Mouse (Mus musculus): ENCODE measurements around the gene Mctp1. TPM values are rescaled to one million over a fixed set of nuclear protein-coding genes. Genes with fewer than 3 reads are reported as not detected.
"Not testable (repeated sequence)": the region's sequence is repeated elsewhere in the genome, so short reads cannot be mapped to it uniquely, and the experiment has no call there.

The Mctp1 gene
- polyA plus RNA-seq, 1 experiment from 2014 or later: 5.9 TPM

- no peak overlapping the region for H3K9ac ChIP-seq (replicated peaks; ENCODE audit: low read depth, low read length)
- no peaks in the 10 kb centered on the region for H3K27me3 ChIP-seq (replicated peaks; ENCODE audit: control insufficient read depth, insufficient read depth, low read length)
- no peaks in the 10 kb centered on the region for H3K9me3 ChIP-seq (ENCODE audit: control insufficient read depth, low read length)
- H3K4me3 ChIP-seq (replicated peaks; ENCODE audit: low read length): no peak overlapping the region
- H3K27ac ChIP-seq (ENCODE audit: low read length): no peak overlapping the region
- no peak overlapping the region for H3K4me2 ChIP-seq (ENCODE audit: low read length)
- no peak for ATAC-seq
- H3K36me3 ChIP-seq (ENCODE audit: control insufficient read depth, insufficient read depth): no peaks in the 10 kb centered on the region
- WGBS: 50% methylated on average over 5 of the region's 5 CpGs
- H3K4me1 ChIP-seq (replicated peaks; ENCODE audit: control insufficient read depth, insufficient read depth, low read length): no peaks in the 10 kb centered on the region
Observed at GRCm38 (mm10) chr13:76579414-76579813, 195.1 kb downstream of the Mctp1 start.

GRCm38 (mm10) chr13:76585447-76585846 lies 201.1 kb downstream of the Mctp1 start:
- no peaks in the 10 kb centered on the region for H3K9me3 ChIP-seq (ENCODE audit: control insufficient read depth, low read length)
- H3K4me2 ChIP-seq (ENCODE audit: low read length): no peak overlapping the region
- WGBS: 72% methylated on average over 3 of the region's 3 CpGs
- no peak overlapping the region for H3K4me3 ChIP-seq (replicated peaks; ENCODE audit: low read length)
- no peak for ATAC-seq
- no peaks in the 10 kb centered on the region for H3K27me3 ChIP-seq (replicated peaks; ENCODE audit: control insufficient read depth, insufficient read depth, low read length)
- no peak overlapping the region for H3K9ac ChIP-seq (replicated peaks; ENCODE audit: low read depth, low read length)
- no peaks in the 10 kb centered on the region for H3K36me3 ChIP-seq (ENCODE audit: control insufficient read depth, insufficient read depth)
- no peak overlapping the region for H3K27ac ChIP-seq (ENCODE audit: low read length)
- H3K4me1 ChIP-seq (replicated peaks; ENCODE audit: control insufficient read depth, insufficient read depth, low read length): no peaks in the 10 kb centered on the region

GRCm38 (mm10) chr13:76590709-76591108 lies 206.4 kb downstream of the Mctp1 start:
- not testable (repeated sequence) for H3K4me3 ChIP-seq (replicated peaks; ENCODE audit: low read length); H3K27ac ChIP-seq (ENCODE audit: low read length); H3K4me1 ChIP-seq (replicated peaks; ENCODE audit: control insufficient read depth, insufficient read depth, low read length); H3K9ac ChIP-seq (replicated peaks; ENCODE audit: low read depth, low read length); H3K4me2 ChIP-seq (ENCODE audit: low read length); ATAC-seq; H3K9me3 ChIP-seq (ENCODE audit: control insufficient read depth, low read length); H3K27me3 ChIP-seq (replicated peaks; ENCODE audit: control insufficient read depth, insufficient read depth, low read length); H3K36me3 ChIP-seq (ENCODE audit: control insufficient read depth, insufficient read depth)
- WGBS: 89% methylated on average over 11 of the region's 11 CpGs

- ATAC-seq: no peak
- H3K4me1 ChIP-seq (replicated peaks; ENCODE audit: control insufficient read depth, insufficient read depth, low read length): no peaks in the 10 kb centered on the region
- H3K27me3 ChIP-seq (replicated peaks; ENCODE audit: control insufficient read depth, insufficient read depth, low read length): no peaks in the 10 kb centered on the region
- no peaks in the 10 kb centered on the region for H3K36me3 ChIP-seq (ENCODE audit: control insufficient read depth, insufficient read depth)
- no peak overlapping the region for H3K4me3 ChIP-seq (replicated peaks; ENCODE audit: low read length)
- H3K9me3 ChIP-seq (ENCODE audit: control insufficient read depth, low read length): no peaks in the 10 kb centered on the region
- no peak overlapping the region for H3K4me2 ChIP-seq (ENCODE audit: low read length)
- H3K27ac ChIP-seq (ENCODE audit: low read length): no peak overlapping the region
- H3K9ac ChIP-seq (replicated peaks; ENCODE audit: low read depth, low read length): no peak overlapping the region
Observed at GRCm38 (mm10) chr13:76591189-76591588, 206.9 kb downstream of the Mctp1 start.

- no peaks in the 10 kb centered on the region for H3K27me3 ChIP-seq (replicated peaks; ENCODE audit: control insufficient read depth, insufficient read depth, low read length)
- H3K4me1 ChIP-seq (replicated peaks; ENCODE audit: control insufficient read depth, insufficient read depth, low read length): no peaks in the 10 kb centered on the region
- H3K27ac ChIP-seq (ENCODE audit: low read length): no peak overlapping the region
- H3K36me3 ChIP-seq (ENCODE audit: control insufficient read depth, insufficient read depth): no peaks in the 10 kb centered on the region
- H3K9me3 ChIP-seq (ENCODE audit: control insufficient read depth, low read length): no peaks in the 10 kb centered on the region
- no peak overlapping the region for H3K4me2 ChIP-seq (ENCODE audit: low read length)
- H3K4me3 ChIP-seq (replicated peaks; ENCODE audit: low read length): no peak overlapping the region
- H3K9ac ChIP-seq (replicated peaks; ENCODE audit: low read depth, low read length): no peak overlapping the region
- ATAC-seq: no peak
- WGBS: 94% methylated on average over 1 of the region's 1 CpGs
Observed at GRCm38 (mm10) chr13:76591692-76592091, 207.4 kb downstream of the Mctp1 start.

- Histone ChIP-seq H3K27me3 (replicated peaks; ENCODE audit: control insufficient read depth, insufficient read depth, low read length) (no peaks in the 10 kb centered on the region), H3K4me3 (replicated peaks; ENCODE audit: low read length) (no peak overlapping the region), H3K4me1 (replicated peaks; ENCODE audit: control insufficient read depth, insufficient read depth, low read length) (no peaks in the 10 kb centered on the region), H3K36me3 (ENCODE audit: control insufficient read depth, insufficient read depth) (no peaks in the 10 kb centered on the region), H3K9ac (replicated peaks; ENCODE audit: low read depth, low read length) (no peak overlapping the region), H3K4me2 (ENCODE audit: low read length) (no peak overlapping the region), H3K9me3 (ENCODE audit: control insufficient read depth, low read length) (no peaks in the 10 kb centered on the region), H3K27ac (ENCODE audit: low read length) (no peak overlapping the region)
- WGBS: 94% methylated on average over 2 of the region's 2 CpGs
- ATAC-seq: no peak
Observed at GRCm38 (mm10) chr13:76592908-76593307, 208.6 kb downstream of the Mctp1 start.

- WGBS: 78% methylated on average over 7 of the region's 7 CpGs
- Histone ChIP-seq H3K4me3 (replicated peaks; ENCODE audit: low read length) (no peak overlapping the region), H3K4me1 (replicated peaks; ENCODE audit: control insufficient read depth, insufficient read depth, low read length) (no peaks in the 10 kb centered on the region), H3K36me3 (ENCODE audit: control insufficient read depth, insufficient read depth) (no peaks in the 10 kb centered on the region), H3K27ac (ENCODE audit: low read length) (no peak overlapping the region), H3K27me3 (replicated peaks; ENCODE audit: control insufficient read depth, insufficient read depth, low read length) (no peaks in the 10 kb centered on the region), H3K4me2 (ENCODE audit: low read length) (no peak overlapping the region), H3K9me3 (ENCODE audit: control insufficient read depth, low read length) (no peaks in the 10 kb centered on the region), H3K9ac (replicated peaks; ENCODE audit: low read depth, low read length) (no peak overlapping the region)
- no peak for ATAC-seq
Observed at GRCm38 (mm10) chr13:76597005-76597404, 212.7 kb downstream of the Mctp1 start.

GRCm38 (mm10) chr13:76609425-76609824 lies 225.1 kb downstream of the Mctp1 start:
- Histone ChIP-seq H3K4me3 (replicated peaks; ENCODE audit: low read length) (no peak overlapping the region), H3K4me2 (ENCODE audit: low read length) (no peak overlapping the region), H3K27ac (ENCODE audit: low read length) (no peak overlapping the region), H3K4me1 (replicated peaks; ENCODE audit: control insufficient read depth, insufficient read depth, low read length) (no peaks in the 10 kb centered on the region), H3K27me3 (replicated peaks; ENCODE audit: control insufficient read depth, insufficient read depth, low read length) (no peaks in the 10 kb centered on the region), H3K36me3 (ENCODE audit: control insufficient read depth, insufficient read depth) (no peaks in the 10 kb centered on the region), H3K9ac (replicated peaks; ENCODE audit: low read depth, low read length) (no peak overlapping the region), H3K9me3 (ENCODE audit: control insufficient read depth, low read length) (no peaks in the 10 kb centered on the region)
- no peak for ATAC-seq

GRCm38 (mm10) chr13:76611499-76611898 lies 227.2 kb downstream of the Mctp1 start:
- Histone ChIP-seq H3K9me3 (ENCODE audit: control insufficient read depth, low read length) (no peaks in the 10 kb centered on the region), H3K27me3 (replicated peaks; ENCODE audit: control insufficient read depth, insufficient read depth, low read length) (no peaks in the 10 kb centered on the region), H3K4me1 (replicated peaks; ENCODE audit: control insufficient read depth, insufficient read depth, low read length) (no peaks in the 10 kb centered on the region), H3K36me3 (ENCODE audit: control insufficient read depth, insufficient read depth) (no peaks in the 10 kb centered on the region), H3K27ac (ENCODE audit: low read length) (no peak overlapping the region), H3K4me2 (ENCODE audit: low read length) (no peak overlapping the region), H3K9ac (replicated peaks; ENCODE audit: low read depth, low read length) (no peak overlapping the region), H3K4me3 (replicated peaks; ENCODE audit: low read length) (no peak overlapping the region)
- ATAC-seq: no peak
- WGBS: 80% methylated on average over 2 of the region's 2 CpGs

- no peak for ATAC-seq
- Histone ChIP-seq H3K9ac (replicated peaks; ENCODE audit: low read depth, low read length) (no peak overlapping the region), H3K4me3 (replicated peaks; ENCODE audit: low read length) (no peak overlapping the region), H3K36me3 (ENCODE audit: control insufficient read depth, insufficient read depth) (no peaks in the 10 kb centered on the region), H3K27ac (ENCODE audit: low read length) (no peak overlapping the region), H3K4me2 (ENCODE audit: low read length) (no peak overlapping the region), H3K4me1 (replicated peaks; ENCODE audit: control insufficient read depth, insufficient read depth, low read length) (no peaks in the 10 kb centered on the region), H3K9me3 (ENCODE audit: control insufficient read depth, low read length) (no peaks in the 10 kb centered on the region), H3K27me3 (replicated peaks; ENCODE audit: control insufficient read depth, insufficient read depth, low read length) (no peaks in the 10 kb centered on the region)
Observed at GRCm38 (mm10) chr13:76620111-76620510, 235.8 kb downstream of the Mctp1 start.

Data from forebrain, embryonic 16.5 days (tissue).